Mouse (Mus musculus) midbrain, embryonic 12.5 days (tissue): Measurements from ENCODE around the gene Ccl17. TPM values are rescaled to one million over a fixed set of nuclear protein-coding genes. Genes with fewer than 3 reads are reported as not detected.
"Not testable (repeated sequence)": the region's sequence is repeated elsewhere in the genome, so short reads cannot be mapped to it uniquely, and the experiment has no call there.

Source experiments
- ATAC-seq: fragments of 200-750 bp; cut with Nextera tagmentation; 2 replicates; pipeline ENCODE4 v1.8.0; 2017; ENCODE audit warnings: low read depth, moderate TSS enrichment, moderate library complexity; ENCODE audit not compliant: low FRiP score
- H3K27ac ChIP-seq: fragments of 300-500 bp; sonication (generic); replicated peaks from 2 replicates; pipeline ENCODE4 v1.5.1; 2016; ENCODE audit warnings: mild to moderate bottlenecking
- H3K27me3 ChIP-seq: fragments of 300-500 bp; sonication (generic); 2 replicates; pipeline ENCODE4 v1.6.1; 2016; ENCODE audit warnings: mild to moderate bottlenecking
- H3K36me3 ChIP-seq: fragments of 300-500 bp; sonication (generic); 2 replicates; pipeline ENCODE4 v1.6.1; 2016
- H3K4me1 ChIP-seq: fragments of 300-500 bp; sonication (generic); 2 replicates; pipeline ENCODE4 v1.6.1; 2016
- H3K4me2 ChIP-seq: fragments of 300-500 bp; sonication (generic); replicated peaks from 2 replicates; pipeline ENCODE4 v1.6.1; 2016; ENCODE audit warnings: mild to moderate bottlenecking, moderate library complexity
- H3K4me3 ChIP-seq: fragments of 300-500 bp; sonication (generic); 2 replicates; pipeline ENCODE4 v1.5.1; 2016; ENCODE audit warnings: mild to moderate bottlenecking
- H3K9ac ChIP-seq: fragments of 300-500 bp; sonication (generic); replicated peaks from 2 replicates; pipeline ENCODE4 v1.6.1; 2016; ENCODE audit warnings: mild to moderate bottlenecking, moderate library complexity
- H3K9me3 ChIP-seq: fragments of 300-500 bp; sonication (generic); 2 replicates; pipeline ENCODE4 v1.6.1; 2016; ENCODE audit warnings: mild to moderate bottlenecking
- WGBS: fragments of 180-500 bp; shearing (Covaris S2); methylation state at CpG from one replicate; pipeline ENCODE4 v1.1.7; 2016; 5-methylcytosine and 5-hydroxymethylcytosine counted together
- polyA plus RNA-seq: library from polyadenylated mRNA; unstranded; fragments of >200 nt; fragmentation: Nextera tagmentation; extraction: Ambion mirVana; gene quantifications from 2 replicates; pipeline ENCODE4 v1.2.1, GENCODE M21; 2016

The Ccl17 gene
- polyA plus RNA-seq, 1 experiment from 2014 or later, result not detected

DNA sequence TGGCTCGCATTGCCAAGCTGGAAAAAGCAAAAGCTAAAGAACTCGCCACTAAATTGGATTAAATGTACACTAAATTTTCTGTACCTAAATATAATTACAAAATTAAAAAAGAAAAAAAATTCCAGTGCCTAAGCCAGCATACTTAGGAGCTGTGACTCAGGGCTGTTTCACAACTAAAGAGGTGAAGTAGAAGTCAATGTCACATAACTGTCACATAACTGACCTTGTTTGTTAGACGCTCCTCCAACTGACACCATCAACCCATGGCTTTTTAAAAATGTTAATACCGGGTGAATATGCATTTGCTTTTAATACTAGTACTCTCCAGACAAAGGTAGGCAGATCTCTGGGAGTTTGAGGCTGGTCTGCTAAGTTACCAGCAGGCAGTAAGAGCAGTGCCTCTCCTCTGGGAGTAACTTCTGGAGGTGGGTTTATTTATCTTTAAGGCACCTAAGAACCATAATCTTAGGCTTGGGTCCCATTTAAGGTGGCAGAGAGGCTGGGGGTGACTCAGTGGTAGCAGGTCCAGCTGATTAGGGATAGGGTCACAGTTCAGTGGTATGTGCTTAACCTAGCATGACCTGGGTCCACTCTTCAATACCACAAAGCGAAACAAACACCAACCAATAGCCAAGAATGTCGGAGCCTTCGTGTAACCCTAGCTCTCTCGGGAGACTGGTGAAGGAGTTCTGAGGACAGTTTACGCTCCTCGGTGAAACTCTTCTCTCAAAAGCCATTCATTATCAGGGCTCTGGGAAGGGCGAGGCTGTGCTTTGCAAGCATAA, 26.4 kb downstream of the Ccl17 start:
- Histone ChIP-seq H3K27me3 (no peaks in the 10 kb centered on the region), H3K27ac (no peak overlapping the region), H3K4me2 (peak overlapping the region; percentile 82), H3K36me3 (peaks cover 10% of the 10 kb centered on the region), H3K9ac (peak overlapping the region; percentile 92), H3K4me1 (peaks cover 19% of the 10 kb centered on the region), H3K9me3 (no peaks in the 10 kb centered on the region), H3K4me3 (peak overlapping the region; percentile 95)
- 75% methylated on average over 11 of the region's 11 CpGs for whole genome bisulfite sequencing
- ATAC-seq, result no peak

DNA sequence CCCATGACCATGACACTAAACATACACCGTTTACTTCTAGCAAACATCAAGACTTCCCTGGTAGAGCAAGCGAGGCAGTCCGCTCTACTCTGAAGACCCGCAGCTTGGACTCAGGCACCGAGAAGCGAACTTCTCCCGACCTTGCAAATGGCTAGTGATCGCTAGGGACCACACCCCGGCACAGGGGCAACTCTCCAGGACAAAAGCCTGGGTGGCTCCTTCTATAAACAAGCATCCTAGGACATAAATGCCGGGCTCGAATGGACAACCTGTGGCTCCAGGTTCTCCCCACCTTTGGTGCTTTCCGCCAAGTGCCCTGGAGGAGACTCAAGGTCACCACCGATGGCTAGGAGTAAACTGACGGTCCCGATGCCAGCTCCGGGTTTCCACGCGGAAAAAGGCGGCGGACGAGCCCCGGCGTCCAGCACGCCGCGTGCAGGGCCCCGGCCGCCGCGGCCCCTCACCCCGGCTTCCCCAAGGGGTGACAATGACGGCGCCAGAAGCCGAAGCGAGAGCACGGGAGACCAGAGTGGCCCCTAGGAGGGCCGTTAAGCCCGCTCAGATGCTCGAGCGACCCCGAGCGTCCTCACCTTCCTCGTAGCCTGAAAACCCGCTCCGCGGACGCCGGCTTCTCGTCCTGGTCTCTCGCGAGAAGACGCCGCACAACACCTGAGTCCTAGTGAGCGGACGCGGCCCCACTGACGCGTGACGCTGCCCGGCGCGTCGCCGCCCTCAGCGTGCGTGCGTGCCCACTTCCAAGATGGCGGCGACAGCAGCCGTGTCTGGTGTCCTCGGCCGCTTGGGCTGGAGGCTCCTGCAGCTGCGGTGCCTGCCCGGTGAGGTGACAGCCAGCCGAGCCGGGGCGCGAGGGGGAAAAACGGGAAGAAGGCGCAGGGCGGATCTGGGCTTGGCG, 27.7 kb downstream of the Ccl17 start, which contains the start of the genes Coq9 and Ciapin1:
Coq9 (plus strand) TSS at position 660 of the 913 bp plus-strand sequence.
Ciapin1 (minus strand) TSS at position 697 of the 913 bp plus-strand sequence.
- Histone ChIP-seq H3K4me2 (peak within 1 kb of the TSS; percentile 82), H3K4me1 (peaks cover 19% of the 10 kb centered on the region), H3K9ac (peak within 1 kb of the TSS; percentile 92), H3K9me3 (no peaks in the 10 kb centered on the region), H3K27ac (peak within 1 kb of the TSS; percentile 89), H3K4me3 (peak within 1 kb of the TSS; percentile 95), H3K36me3 (no peaks in the 10 kb centered on the region), H3K27me3 (no peaks in the 10 kb centered on the region)
- whole genome bisulfite sequencing, result under 1% methylated on average over 82 of the region's 82 CpGs
- ATAC-seq, result peak; percentile 98

DNA sequence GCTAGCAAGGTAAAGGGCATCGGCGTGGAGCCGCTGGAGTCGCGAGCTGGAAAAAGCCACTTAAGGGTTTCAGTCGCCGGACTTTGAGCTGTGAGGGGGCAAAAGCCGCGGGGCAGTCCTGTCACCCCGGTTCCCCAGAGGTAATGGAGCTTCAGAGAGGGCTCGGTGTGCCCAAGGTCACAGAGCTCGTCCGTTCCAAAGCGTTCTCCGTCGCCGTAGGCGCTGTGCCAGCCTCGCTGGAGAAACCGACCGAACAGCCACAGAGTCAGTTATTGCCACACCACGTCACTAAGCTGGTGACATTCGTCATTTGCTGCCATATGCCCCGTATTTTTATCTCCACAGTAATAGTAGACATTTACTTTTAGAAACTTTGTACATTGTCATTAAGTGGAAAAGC, 28.3 kb downstream of the Ccl17 start:
- Histone ChIP-seq H3K36me3 (peaks cover 5% of the 10 kb centered on the region; the same call in 1 of the 2 replicates), H3K9ac (peak overlapping the region; percentile 92), H3K4me1 (peaks cover 19% of the 10 kb centered on the region), H3K27ac (peak overlapping the region; percentile 89), H3K4me3 (peak overlapping the region; percentile 95), H3K9me3 (no peaks in the 10 kb centered on the region), H3K27me3 (no peaks in the 10 kb centered on the region), H3K4me2 (peak overlapping the region; percentile 82)
- ATAC-seq, result peak; percentile 62
- WGBS, result under 1% methylated on average over 24 of the region's 24 CpGs

DNA sequence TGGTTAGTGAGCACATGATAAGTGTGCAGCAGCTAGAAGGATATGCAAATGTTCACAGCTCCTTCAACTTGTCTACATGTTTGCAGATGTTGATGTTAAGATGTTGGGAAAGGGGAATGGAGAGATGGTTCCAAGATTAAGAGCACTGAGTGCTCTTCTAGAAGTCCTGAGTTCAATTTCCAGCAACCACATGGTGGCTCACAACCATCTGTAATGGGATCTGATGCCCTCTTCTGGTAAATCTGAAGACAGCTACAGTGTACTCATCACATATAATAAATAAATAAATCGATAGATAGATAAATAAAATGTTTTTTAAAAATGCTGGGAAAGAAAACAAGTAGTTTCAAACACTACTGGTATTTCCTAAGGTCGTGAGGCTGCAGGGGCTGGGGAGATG, 30.9 kb downstream of the Ccl17 start:
- H3K27me3 ChIP-seq, result no peaks in the 10 kb centered on the region
- WGBS, result 51% methylated on average over 2 of the region's 2 CpGs
- no peak overlapping the region for H3K9ac ChIP-seq
- H3K4me3 ChIP-seq, result no peak overlapping the region
- H3K4me1 ChIP-seq, result peaks cover 19% of the 10 kb centered on the region
- no peak overlapping the region for H3K27ac ChIP-seq
- no peak for ATAC-seq
- no peaks in the 10 kb centered on the region for H3K9me3 ChIP-seq
- H3K36me3 ChIP-seq, result peaks cover 26% of the 10 kb centered on the region
- no peak overlapping the region for H3K4me2 ChIP-seq

- H3K4me2 ChIP-seq, result no peak overlapping the region
- no peaks in the 10 kb centered on the region for H3K27me3 ChIP-seq
- ATAC-seq, result no peak
- H3K4me1 ChIP-seq, result no peaks in the 10 kb centered on the region
- peaks cover 64% of the 10 kb centered on the region for H3K36me3 ChIP-seq
- H3K9ac ChIP-seq, result no peak overlapping the region
- 93% methylated on average over 5 of the region's 5 CpGs for WGBS
- H3K27ac ChIP-seq, result no peak overlapping the region
- no peak overlapping the region for H3K4me3 ChIP-seq
- H3K9me3 ChIP-seq, result no peaks in the 10 kb centered on the region
Observed at GRCm38 (mm10) chr8:94850049-94850448, 39.8 kb downstream of the Ccl17 start.

- H3K27me3 ChIP-seq, ATAC-seq, H3K4me3 ChIP-seq, H3K9me3 ChIP-seq, H3K9ac ChIP-seq, H3K4me2 ChIP-seq, H3K27ac ChIP-seq: not testable (repeated sequence)
- peaks cover 48% of the 10 kb centered on the region for H3K36me3 ChIP-seq
- peaks cover 12% of the 10 kb centered on the region for H3K4me1 ChIP-seq
- 90% methylated on average over 11 of the region's 11 CpGs for WGBS
Observed at GRCm38 (mm10) chr8:94854761-94855160, 44.5 kb downstream of the Ccl17 start.

GRCm38 (mm10) chr8:94857011-94857345, 46.7 kb downstream of the Ccl17 start:
- Histone ChIP-seq H3K4me3 (peak overlapping the region; percentile 96; the same call in 1 of the 2 replicates), H3K4me2 (peak overlapping the region; percentile 71; the same call in 1 of the 2 replicates), H3K9me3 (no peaks in the 10 kb centered on the region), H3K27ac (no peak overlapping the region), H3K27me3 (no peaks in the 10 kb centered on the region), H3K36me3 (peaks cover 45% of the 10 kb centered on the region), H3K4me1 (peaks cover 12% of the 10 kb centered on the region), H3K9ac (no peak overlapping the region; the same call in 1 of the 2 replicates)
- peak; percentile 23; the same call in 1 of the 2 replicates for ATAC-seq
- 29% methylated on average over 5 of the region's 5 CpGs for WGBS

DNA sequence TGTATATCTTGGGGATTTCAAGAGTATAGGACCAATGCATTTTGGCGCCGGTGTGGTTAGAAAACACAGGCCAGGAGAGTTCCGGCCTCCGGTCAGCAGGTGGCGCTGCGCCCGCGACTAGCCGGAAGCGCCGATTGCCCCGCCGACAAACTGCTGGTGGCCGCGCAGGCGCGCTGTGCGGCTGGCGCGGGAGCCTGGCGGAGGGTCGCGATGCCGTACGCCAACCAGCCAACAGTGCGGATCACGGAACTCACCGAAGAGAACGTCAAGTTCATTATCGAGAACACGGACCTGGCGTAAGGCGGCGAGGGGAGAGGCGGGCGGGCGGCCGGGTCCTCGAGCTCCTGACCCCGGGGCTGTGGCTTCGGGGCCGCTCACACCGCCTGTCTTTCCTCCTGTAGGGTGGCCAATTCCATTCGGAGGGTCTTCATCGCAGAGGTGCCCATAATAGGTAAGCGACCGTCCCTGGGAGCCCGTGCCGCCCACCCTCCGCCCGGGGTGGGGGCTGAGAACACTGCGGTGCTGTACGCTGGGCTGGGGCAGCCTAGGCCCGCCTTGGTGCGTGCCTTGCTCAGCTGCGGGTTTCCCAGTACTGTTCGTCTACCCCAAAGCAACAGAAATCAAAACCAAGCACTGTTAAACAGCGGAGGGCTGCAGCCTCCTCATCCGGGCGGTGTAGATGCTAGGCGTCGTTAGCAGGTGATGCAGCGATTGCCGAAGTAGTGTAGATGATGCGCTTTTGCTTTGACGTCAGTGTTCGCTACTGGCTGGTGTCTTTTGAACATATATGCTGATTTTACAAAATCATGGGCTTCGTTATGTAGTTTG, 47.3 kb downstream of the Ccl17 start, which contains the start of gene Polr2c:
Polr2c (plus strand) TSS at position 105 of the 828 bp plus-strand sequence.
- H3K27me3 ChIP-seq, result no peaks in the 10 kb centered on the region
- peak within 1 kb of the TSS; percentile 71 for H3K4me2 ChIP-seq
- WGBS, result 1% methylated on average over 68 of the region's 68 CpGs
- H3K4me3 ChIP-seq, result peak within 1 kb of the TSS; percentile 96
- no peaks in the 10 kb centered on the region for H3K9me3 ChIP-seq
- H3K36me3 ChIP-seq, result peaks cover 45% of the 10 kb centered on the region
- H3K27ac ChIP-seq, result peak within 1 kb of the TSS; percentile 75
- peak; percentile 83 for ATAC-seq
- peaks cover 12% of the 10 kb centered on the region for H3K4me1 ChIP-seq
- H3K9ac ChIP-seq, result peak within 1 kb of the TSS; percentile 93

DNA sequence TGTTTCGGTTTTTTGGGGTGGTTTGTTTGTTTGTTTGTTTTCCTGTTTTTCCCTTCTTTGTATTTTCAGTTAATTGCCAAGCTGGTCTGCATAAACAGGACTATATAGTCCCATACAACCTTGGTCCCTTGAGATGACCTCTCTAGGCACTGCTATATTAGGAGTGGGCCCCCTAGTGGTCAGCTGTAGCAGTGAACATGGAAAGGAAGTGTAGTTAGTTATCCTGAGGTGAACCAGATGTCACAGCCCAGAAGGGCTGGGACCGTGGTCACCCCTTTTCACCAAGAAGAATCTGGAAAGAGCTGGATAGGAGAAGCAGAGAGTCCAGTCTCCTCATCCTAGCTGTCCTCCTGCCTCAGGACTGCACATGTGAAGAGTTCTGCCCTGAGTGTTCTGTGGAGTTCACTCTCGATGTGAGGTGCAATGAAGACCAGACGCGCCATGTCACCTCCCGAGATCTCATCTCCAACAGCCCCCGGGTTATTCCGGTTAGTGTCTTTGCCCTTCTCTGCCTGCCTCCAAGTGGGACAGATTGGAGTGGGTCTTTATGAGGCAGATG, 51.2 kb downstream of the Ccl17 start:
- Histone ChIP-seq H3K27me3 (no peaks in the 10 kb centered on the region), H3K4me1 (peaks cover 12% of the 10 kb centered on the region), H3K9me3 (no peaks in the 10 kb centered on the region), H3K27ac (no peak overlapping the region), H3K4me2 (no peak overlapping the region), H3K9ac (no peak overlapping the region), H3K4me3 (no peak overlapping the region), H3K36me3 (peaks cover 61% of the 10 kb centered on the region)
- 81% methylated on average over 8 of the region's 8 CpGs for WGBS
- no peak for ATAC-seq
